Mouse (Mus musculus): Measurements from ENCODE around the gene Hist2h2ab. TPM values are rescaled to one million over a fixed set of nuclear protein-coding genes. Genes with fewer than 3 reads are reported as not detected.

Hist2h2ab gene
- polyA plus RNA-seq, 1 experiment from 2014 or later = 1.3 TPM

- Histone ChIP-seq H3K4me1 (ENCODE audit: control insufficient read depth in 2 of 2, insufficient read depth in 2 of 2, low read length in 2 of 2) (peaks cover 11 to 26% of the 10 kb centered on the region in 2 experiments), H3K36me3 (ENCODE audit: control insufficient read depth, insufficient read depth, low read length) (peaks cover 52% of the 10 kb centered on the region), H3K9ac (ENCODE audit: low read length) (no peak overlapping the region), H3K4me3 (ENCODE audit: control insufficient read depth in 1 of 2, insufficient read depth in 1 of 2, low read depth in 1 of 2, low read length in 2 of 2) (no peak overlapping the region), H3K4me2 (ENCODE audit: low read length) (no peak overlapping the region), H3K9me3 (ENCODE audit: control insufficient read depth, low read length) (no peaks in the 10 kb centered on the region), H3K27me3 (ENCODE audit: control insufficient read depth, insufficient read depth, low read length) (no peaks in the 10 kb centered on the region), H3K27ac (replicated peaks in 1 of 2; ENCODE audit: control insufficient read depth in 1 of 2, insufficient read depth in 1 of 2, low read depth in 2 of 2, low read length in 2 of 2) (no peak overlapping the region)
- WGBS = 95% methylated on average over 6 of the region's 6 CpGs
- no peak for ATAC-seq (ENCODE audit: insufficient number of reproducible peaks, insufficient read depth, low FRiP score, low read depth)
Observed at GRCm38 (mm10) chr3:96175251-96175650, 44.4 kb upstream of the Hist2h2ab start.

DNA sequence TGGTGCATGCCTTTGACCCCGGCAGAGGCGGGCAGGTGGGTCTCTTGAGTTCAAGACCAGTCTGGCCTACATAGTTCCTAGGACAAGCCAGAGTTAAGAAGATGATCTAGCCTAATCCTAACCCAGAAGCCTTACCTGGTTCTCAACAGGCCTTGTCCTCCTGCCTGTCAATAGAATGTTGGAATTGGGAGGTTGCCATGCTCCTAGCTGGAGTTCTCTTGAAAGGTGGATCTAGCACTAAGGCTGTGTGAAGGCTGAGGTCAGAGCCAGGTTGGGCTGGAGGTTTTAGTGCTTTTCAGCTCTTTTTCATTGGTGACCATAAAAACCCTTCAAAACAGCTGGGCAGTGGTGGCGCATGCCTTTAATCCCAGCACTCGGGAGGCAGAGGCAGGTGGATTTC lies 41.2 kb upstream of the Hist2h2ab start:
- no peaks in the 10 kb centered on the region for H3K9me3 ChIP-seq (ENCODE audit: control insufficient read depth, low read length)
- ATAC-seq (ENCODE audit: insufficient number of reproducible peaks, insufficient read depth, low FRiP score, low read depth) = no peak
- 89% methylated on average over 4 of the region's 4 CpGs for WGBS
- no peaks in the 10 kb centered on the region for H3K27me3 ChIP-seq (ENCODE audit: control insufficient read depth, insufficient read depth, low read length)
- no peak overlapping the region for H3K27ac ChIP-seq (replicated peaks in 1 of 2; ENCODE audit: control insufficient read depth in 1 of 2, insufficient read depth in 1 of 2, low read depth in 2 of 2, low read length in 2 of 2)
- peaks cover 52% of the 10 kb centered on the region for H3K36me3 ChIP-seq (ENCODE audit: control insufficient read depth, insufficient read depth, low read length)
- peaks cover 15 to 34% of the 10 kb centered on the region in 2 experiments for H3K4me1 ChIP-seq (ENCODE audit: control insufficient read depth in 2 of 2, insufficient read depth in 2 of 2, low read length in 2 of 2)
- H3K4me3 ChIP-seq (ENCODE audit: control insufficient read depth in 1 of 2, insufficient read depth in 1 of 2, low read depth in 1 of 2, low read length in 2 of 2) = no peak overlapping the region
- H3K4me2 ChIP-seq (ENCODE audit: low read length) = no peak overlapping the region
- H3K9ac ChIP-seq (ENCODE audit: low read length) = no peak overlapping the region

- no peak for ATAC-seq (ENCODE audit: insufficient number of reproducible peaks, insufficient read depth, low FRiP score, low read depth)
- Histone ChIP-seq H3K4me3 (ENCODE audit: control insufficient read depth in 1 of 2, insufficient read depth in 1 of 2, low read depth in 1 of 2, low read length in 2 of 2) (no peak overlapping the region), H3K27ac (replicated peaks in 1 of 2; ENCODE audit: control insufficient read depth in 1 of 2, insufficient read depth in 1 of 2, low read depth in 2 of 2, low read length in 2 of 2) (no peak overlapping the region), H3K27me3 (ENCODE audit: control insufficient read depth, insufficient read depth, low read length) (no peaks in the 10 kb centered on the region), H3K4me2 (ENCODE audit: low read length) (no peak overlapping the region), H3K9me3 (ENCODE audit: control insufficient read depth, low read length) (no peaks in the 10 kb centered on the region), H3K36me3 (ENCODE audit: control insufficient read depth, insufficient read depth, low read length) (peaks cover 49% of the 10 kb centered on the region), H3K4me1 (ENCODE audit: control insufficient read depth in 2 of 2, insufficient read depth in 2 of 2, low read length in 2 of 2) (peaks cover 15 to 34% of the 10 kb centered on the region in 2 experiments), H3K9ac (ENCODE audit: low read length) (no peak overlapping the region)
- 75% methylated on average over 2 of the region's 2 CpGs for WGBS
Observed at GRCm38 (mm10) chr3:96178902-96179301, 40.8 kb upstream of the Hist2h2ab start.

DNA sequence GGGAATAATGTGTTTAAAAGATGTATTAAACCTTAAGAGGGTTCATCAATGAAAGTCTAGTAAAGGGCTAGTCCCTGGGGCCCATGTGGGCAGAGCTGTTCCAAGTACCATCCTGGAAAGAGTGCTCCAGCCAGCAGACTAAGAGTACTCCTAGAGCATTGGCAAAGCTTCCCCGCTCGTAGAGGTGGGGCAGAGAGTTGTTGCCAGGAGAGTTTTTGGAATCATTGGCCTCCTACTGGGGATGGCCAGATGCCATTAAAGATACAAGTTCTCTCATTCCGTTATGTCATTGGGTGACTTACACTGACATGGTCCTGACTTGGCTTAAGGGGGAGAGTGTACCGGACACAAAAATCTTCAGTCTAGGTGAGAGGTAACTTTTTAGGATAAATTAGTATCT lies 40.1 kb upstream of the Hist2h2ab start:
- WGBS = 56% methylated on average over 4 of the region's 4 CpGs
- Histone ChIP-seq H3K4me2 (ENCODE audit: low read length) (no peak overlapping the region), H3K9me3 (ENCODE audit: control insufficient read depth, low read length) (no peaks in the 10 kb centered on the region), H3K4me3 (ENCODE audit: control insufficient read depth in 1 of 2, insufficient read depth in 1 of 2, low read depth in 1 of 2, low read length in 2 of 2) (no peak overlapping the region), H3K4me1 (ENCODE audit: control insufficient read depth in 2 of 2, insufficient read depth in 2 of 2, low read length in 2 of 2) (peaks cover 15 to 31% of the 10 kb centered on the region in 2 experiments), H3K27ac (replicated peaks in 1 of 2; ENCODE audit: control insufficient read depth in 1 of 2, insufficient read depth in 1 of 2, low read depth in 2 of 2, low read length in 2 of 2) (no peak overlapping the region), H3K27me3 (ENCODE audit: control insufficient read depth, insufficient read depth, low read length) (no peaks in the 10 kb centered on the region), H3K36me3 (ENCODE audit: control insufficient read depth, insufficient read depth, low read length) (peaks cover 42% of the 10 kb centered on the region), H3K9ac (ENCODE audit: low read length) (no peak overlapping the region)
- ATAC-seq (ENCODE audit: insufficient number of reproducible peaks, insufficient read depth, low FRiP score, low read depth) = no peak

DNA sequence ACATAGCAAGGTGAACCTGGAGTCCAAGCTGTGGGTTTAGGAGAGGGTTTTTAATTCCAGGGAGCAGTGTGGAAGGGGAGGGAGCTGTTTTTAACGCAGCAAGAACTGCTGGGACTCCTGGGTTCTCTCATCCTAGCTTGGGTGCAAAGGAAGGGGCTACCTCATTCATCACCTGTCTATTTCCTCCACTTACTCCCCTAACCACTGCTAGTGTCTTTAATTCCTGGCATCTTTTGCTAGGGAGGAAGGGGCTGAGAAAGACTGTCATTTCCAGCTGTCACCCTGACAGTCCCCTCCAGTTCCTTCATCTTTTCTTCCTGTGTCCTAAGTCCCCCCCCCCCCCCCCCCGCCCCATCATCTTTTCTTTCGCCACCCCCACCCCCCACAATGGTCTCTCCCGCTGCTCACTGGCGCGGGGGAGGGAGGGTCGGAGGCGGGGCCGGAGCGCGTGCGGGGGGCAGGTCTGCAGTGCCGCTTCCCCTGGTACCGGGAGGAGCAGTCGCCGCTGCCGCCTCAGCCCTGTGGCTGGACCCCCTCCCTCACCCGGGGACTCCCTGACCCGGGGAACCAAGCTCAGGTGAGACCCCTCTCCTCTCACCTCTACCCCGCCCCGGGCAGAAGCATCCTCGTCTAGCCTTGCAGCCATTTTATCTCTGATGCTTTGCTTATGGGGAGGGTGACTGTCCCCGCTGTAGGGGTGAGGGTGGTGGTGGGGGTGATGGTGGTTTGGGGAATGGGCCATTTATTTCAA lies 38.8 kb upstream of the Hist2h2ab start, which contains the start of gene Sv2a:
Sv2a (plus strand) TSS at position 425 of the 751 bp plus-strand sequence.
- under 1% methylated on average over 18 of the region's 23 CpGs for WGBS
- peak; percentile 45; the same call in 1 of the 2 replicates for ATAC-seq (ENCODE audit: insufficient number of reproducible peaks, insufficient read depth, low FRiP score, low read depth)
- H3K36me3 ChIP-seq (ENCODE audit: control insufficient read depth, insufficient read depth, low read length) = peaks cover 38% of the 10 kb centered on the region

GRCm38 (mm10) chr3:96181510-96182381 lies 37.9 kb upstream of the Hist2h2ab start:
- H3K27me3 ChIP-seq (ENCODE audit: control insufficient read depth, insufficient read depth, low read length) = no peaks in the 10 kb centered on the region
- ATAC-seq (ENCODE audit: insufficient number of reproducible peaks, insufficient read depth, low FRiP score, low read depth) = no peak
- peak overlapping the region; percentile 92 to 96 for H3K27ac ChIP-seq (replicated peaks in 1 of 2; ENCODE audit: control insufficient read depth in 1 of 2, insufficient read depth in 1 of 2, low read depth in 2 of 2, low read length in 2 of 2)
- WGBS = 15% methylated on average over 12 of the region's 12 CpGs
- peak overlapping the region; percentile 84 for H3K9ac ChIP-seq (ENCODE audit: low read length)
- H3K4me2 ChIP-seq (ENCODE audit: low read length) = peak overlapping the region; percentile 78
- peaks cover 15 to 26% of the 10 kb centered on the region in 2 experiments for H3K4me1 ChIP-seq (ENCODE audit: control insufficient read depth in 2 of 2, insufficient read depth in 2 of 2, low read length in 2 of 2)
- H3K4me3 ChIP-seq (ENCODE audit: control insufficient read depth in 1 of 2, insufficient read depth in 1 of 2, low read depth in 1 of 2, low read length in 2 of 2) = peak overlapping the region; percentile 69 to 90
- peaks cover 35% of the 10 kb centered on the region for H3K36me3 ChIP-seq (ENCODE audit: control insufficient read depth, insufficient read depth, low read length)
- no peaks in the 10 kb centered on the region for H3K9me3 ChIP-seq (ENCODE audit: control insufficient read depth, low read length)

More for the DNA sequence above, 38.8 kb upstream of the Hist2h2ab start, which contains the start of gene Sv2a:
- peak within 1 kb of the TSS; percentile 78 for H3K4me2 ChIP-seq (ENCODE audit: low read length)
- H3K27me3 ChIP-seq (ENCODE audit: control insufficient read depth, insufficient read depth, low read length) = no peaks in the 10 kb centered on the region
- H3K4me3 ChIP-seq (ENCODE audit: control insufficient read depth in 1 of 2, insufficient read depth in 1 of 2, low read depth in 1 of 2, low read length in 2 of 2) = peak within 1 kb of the TSS; percentile 69 to 90
- H3K9ac ChIP-seq (ENCODE audit: low read length) = peak within 1 kb of the TSS; percentile 84
- H3K27ac ChIP-seq (replicated peaks in 1 of 2; ENCODE audit: control insufficient read depth in 1 of 2, insufficient read depth in 1 of 2, low read depth in 2 of 2, low read length in 2 of 2) = peak within 1 kb of the TSS; percentile 92 to 96
- H3K9me3 ChIP-seq (ENCODE audit: control insufficient read depth, low read length) = no peaks in the 10 kb centered on the region
- H3K4me1 ChIP-seq (ENCODE audit: control insufficient read depth in 2 of 2, insufficient read depth in 2 of 2, low read length in 2 of 2) = peaks cover 15 to 26% of the 10 kb centered on the region in 2 experiments

DNA sequence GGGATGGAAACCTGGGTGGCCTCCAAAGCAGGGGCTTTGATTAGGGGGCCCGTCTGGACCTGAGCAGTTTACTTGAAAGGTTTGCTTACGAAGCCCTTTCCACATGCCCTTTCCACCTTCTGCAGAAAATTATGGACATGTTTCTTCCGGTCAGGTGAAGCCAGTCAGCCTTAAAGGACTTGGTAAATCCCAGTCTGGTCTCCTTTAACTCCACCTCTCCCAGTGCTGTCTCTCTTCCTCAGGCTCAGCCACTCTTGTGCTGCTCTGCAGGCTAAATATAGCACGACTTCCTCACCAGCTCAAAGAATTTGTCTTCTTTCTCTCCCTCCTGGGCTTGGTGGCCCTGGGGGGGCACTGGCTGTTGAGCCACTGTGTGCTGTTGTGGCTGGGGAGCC lies 37.3 kb upstream of the Hist2h2ab start:
- peaks cover 35% of the 10 kb centered on the region for H3K36me3 ChIP-seq (ENCODE audit: control insufficient read depth, insufficient read depth, low read length)
- peaks cover 15 to 26% of the 10 kb centered on the region in 2 experiments for H3K4me1 ChIP-seq (ENCODE audit: control insufficient read depth in 2 of 2, insufficient read depth in 2 of 2, low read length in 2 of 2)
- peak overlapping the region; percentile 69 to 90 for H3K4me3 ChIP-seq (ENCODE audit: control insufficient read depth in 1 of 2, insufficient read depth in 1 of 2, low read depth in 1 of 2, low read length in 2 of 2)
- H3K9ac ChIP-seq (ENCODE audit: low read length) = peak overlapping the region; percentile 84
- no peaks in the 10 kb centered on the region for H3K27me3 ChIP-seq (ENCODE audit: control insufficient read depth, insufficient read depth, low read length)
- WGBS = 6% methylated on average over 4 of the region's 4 CpGs
- peak; percentile 63 for ATAC-seq (ENCODE audit: insufficient number of reproducible peaks, insufficient read depth, low FRiP score, low read depth)
- no peaks in the 10 kb centered on the region for H3K9me3 ChIP-seq (ENCODE audit: control insufficient read depth, low read length)
- peak overlapping the region; percentile 78 for H3K4me2 ChIP-seq (ENCODE audit: low read length)
- peak overlapping the region; percentile 92 to 96 for H3K27ac ChIP-seq (replicated peaks in 1 of 2; ENCODE audit: control insufficient read depth in 1 of 2, insufficient read depth in 1 of 2, low read depth in 2 of 2, low read length in 2 of 2)
